Mouse (Mus musculus): Measurements from ENCODE around the gene Col11a2.
"Not testable (repeated sequence)": the region's sequence is repeated elsewhere in the genome, so short reads cannot be mapped to it uniquely, and the experiment has no call there.

The Col11a2 gene

DNA sequence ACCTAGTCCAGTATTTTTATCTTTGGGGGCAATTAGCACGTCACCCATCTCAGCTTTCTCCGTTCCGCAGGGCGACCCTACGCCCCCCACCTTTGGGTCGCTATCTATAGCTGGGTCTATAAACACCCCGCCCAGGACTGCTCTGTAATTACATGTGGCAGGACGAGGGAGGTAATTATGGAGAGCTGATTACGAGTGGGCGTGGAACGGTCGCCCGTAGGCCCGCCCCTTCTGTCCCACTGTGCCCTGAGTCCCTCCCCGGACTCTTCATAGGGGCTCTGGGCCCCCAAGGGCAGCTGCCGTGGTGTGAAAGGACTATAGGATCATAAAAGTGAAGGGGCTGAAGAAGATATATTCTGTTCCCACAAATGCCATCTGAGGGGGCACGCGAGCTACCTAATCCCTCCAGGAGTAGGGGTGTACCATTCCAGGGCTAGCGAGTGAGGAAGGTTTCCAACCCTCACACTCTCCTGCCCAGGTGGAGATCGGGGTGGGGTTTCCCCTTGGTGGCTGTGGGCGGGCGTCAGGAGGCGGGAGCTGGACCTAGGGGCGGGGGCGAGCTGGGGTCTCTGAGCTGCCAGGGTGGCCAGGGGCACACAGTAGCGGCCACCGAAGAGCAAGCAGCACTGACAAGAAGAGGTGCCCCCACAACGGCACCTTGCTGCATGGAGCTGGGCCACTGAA, at the start of gene Col11a2:
Gene Col11a2, plus strand, starts transcription at position 560 of the 684 bp plus-strand sequence.
- DNase-seq, result no peak

GRCm38 (mm10) chr17:33991788-33992664, 47.2 kb upstream of the Col11a2 start:
- peak; percentile 47 to 75 for DNase-seq

- DNase-seq, result no peak
These were observed 44.3 kb upstream of the Col11a2 start for GRCm38 (mm10) chr17:33994959-33995358.

GRCm38 (mm10) chr17:33995651-33996050, 43.6 kb upstream of the Col11a2 start:
- no peak for DNase-seq

DNA sequence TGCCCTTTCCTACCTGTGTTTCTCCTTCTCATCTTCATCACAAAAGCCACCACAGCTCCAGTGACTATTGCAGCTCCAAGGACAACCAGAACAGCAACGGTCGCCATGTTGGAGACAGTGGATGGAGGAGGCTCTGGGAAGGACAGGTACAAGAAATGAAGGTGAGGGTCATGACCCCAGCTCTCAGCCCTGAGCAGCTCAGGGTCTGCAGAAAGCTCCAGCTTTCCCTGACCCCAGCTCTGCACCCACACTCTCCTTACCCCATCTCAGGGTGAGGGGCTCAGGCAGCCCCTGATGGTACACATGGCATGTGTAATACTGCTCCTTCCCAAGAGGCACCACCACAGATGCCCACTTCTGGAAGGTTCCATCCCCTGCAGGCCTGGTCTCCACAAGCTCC, 42.2 kb upstream of the Col11a2 start:
- not testable (repeated sequence) for DNase-seq

- DNase-seq, result not testable (repeated sequence)
These were observed 40.5 kb upstream of the Col11a2 start for GRCm38 (mm10) chr17:33998697-33999096.

DNA sequence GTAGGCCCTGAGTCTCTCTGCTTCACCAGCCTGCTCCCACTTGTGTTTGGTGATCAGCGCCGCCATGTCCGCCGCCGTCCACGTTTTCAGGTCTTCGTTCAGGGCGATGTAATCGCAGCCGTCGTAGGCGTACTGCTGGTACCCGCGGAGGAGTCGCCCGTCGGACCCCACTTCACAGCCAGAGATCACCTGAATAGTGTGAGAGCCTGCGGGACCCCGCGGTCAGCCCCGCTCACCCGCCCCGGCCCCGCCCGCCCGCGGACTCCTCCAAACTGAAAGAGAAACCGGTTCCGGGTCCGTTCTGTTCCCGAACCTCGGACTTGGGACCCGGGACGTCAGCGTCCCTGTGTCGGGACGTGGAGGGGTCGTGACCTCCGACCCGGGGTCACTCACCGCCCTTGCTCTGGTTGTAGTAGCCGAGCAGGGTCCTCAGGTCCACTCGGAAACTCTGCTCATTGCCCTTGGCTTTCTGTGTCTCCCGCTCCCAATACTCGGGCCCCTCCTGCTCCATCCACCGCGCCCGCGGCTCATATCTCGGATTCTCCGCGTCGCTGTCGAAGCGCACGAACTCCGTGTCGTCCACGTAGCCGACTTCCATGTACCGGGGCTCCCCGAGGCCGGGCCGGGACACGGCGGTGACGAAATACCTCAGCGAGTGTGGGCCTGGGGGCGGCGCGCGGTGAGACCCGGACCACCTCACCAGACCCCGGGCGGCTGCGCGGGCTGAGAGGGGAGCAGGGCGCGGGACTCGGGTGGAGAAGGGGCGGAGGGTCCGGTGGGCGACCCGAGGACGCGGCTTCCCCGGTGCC, 39.7 kb upstream of the Col11a2 start:
- DNase-seq, result peak; percentile 38 to 84

DNA sequence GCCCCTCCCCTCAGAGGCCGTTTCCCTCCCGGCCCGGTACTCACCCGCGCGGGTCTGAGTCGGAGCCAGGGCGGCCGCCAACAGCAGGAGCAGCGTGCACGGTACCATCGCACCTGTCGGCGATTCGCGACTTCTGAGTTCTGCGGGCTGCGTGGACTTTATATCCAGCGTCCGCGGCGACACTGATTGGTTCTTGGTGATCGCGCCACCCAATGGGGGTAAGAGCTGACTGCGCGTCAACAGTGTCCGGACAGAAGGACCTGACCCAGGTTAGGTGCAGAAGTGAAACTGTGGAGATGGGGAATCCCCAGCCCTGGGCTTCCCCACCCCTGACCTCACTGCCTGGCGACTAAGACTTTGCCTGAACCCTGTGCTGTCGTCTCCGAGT, 39.1 kb upstream of the Col11a2 start, which contains the start of gene H2-K1:
Gene H2-K1, minus strand, starts transcription at position 198 of the 388 bp plus-strand sequence.
- peak; percentile 95 to 97 for DNase-seq

DNA sequence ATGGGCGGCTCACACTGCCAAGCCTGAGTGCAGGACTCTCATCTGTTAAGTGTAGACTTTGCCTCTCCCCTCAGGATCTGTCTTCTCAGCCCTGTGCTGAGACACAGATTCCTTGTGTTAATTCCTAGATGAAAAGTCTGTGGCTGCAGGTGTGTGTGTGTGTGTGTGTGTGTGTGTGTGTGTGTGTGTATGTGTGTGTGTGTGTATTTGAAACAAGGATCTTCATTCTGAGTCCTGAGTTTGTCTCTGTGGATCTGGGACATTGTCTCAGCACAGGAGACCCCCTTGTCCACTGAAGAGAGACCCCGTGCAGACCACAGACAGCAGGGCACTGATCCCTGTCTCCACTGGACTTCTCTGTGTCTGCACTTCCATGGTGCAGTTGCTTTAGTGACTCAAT, 38.4 kb upstream of the Col11a2 start:
- not testable (repeated sequence) for DNase-seq

DNA sequence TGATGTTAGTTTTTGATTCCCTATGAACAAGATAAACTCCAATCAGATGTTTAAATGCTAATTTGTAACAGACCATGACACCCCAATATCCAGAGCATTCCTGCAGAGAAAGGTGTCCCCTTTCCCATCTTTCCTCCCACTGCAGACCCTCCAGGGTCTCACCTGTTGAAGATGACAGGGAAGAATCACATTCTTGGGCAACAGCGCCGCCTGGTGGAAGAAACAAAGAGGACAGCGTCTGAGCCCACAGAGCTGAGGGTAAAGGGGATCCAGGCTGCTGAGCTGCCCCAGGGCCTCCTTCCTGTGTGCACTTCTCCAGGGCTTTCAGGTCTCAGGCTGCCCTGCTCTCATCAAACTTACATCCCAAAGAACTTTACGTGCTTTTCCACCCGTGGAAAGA, 35.8 kb upstream of the Col11a2 start:
- peak; percentile 44 to 63 for DNase-seq

- DNase-seq, result no peak
These were observed 32.7 kb upstream of the Col11a2 start for GRCm38 (mm10) chr17:34006570-34006969.

DNA sequence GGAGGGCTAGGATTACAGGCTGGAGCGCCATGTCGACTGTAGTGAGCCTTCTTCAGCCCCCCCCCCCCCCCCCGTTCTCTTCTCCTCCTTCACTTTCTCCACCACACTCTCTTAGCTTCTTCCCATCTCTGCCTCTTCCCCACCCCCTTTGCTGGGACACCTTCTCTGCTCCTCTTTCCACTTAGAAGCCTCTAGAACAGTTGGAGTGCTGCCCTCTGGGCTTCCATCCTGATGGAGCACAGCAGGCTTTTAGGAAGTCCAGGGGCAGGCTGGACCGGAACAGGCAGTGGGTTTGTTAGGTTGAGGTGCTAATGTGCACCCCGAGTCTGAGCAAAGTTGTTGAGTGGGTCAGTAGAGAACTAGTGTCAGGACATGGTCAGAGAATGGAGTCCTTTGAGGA, 29.1 kb upstream of the Col11a2 start:
- no peak for DNase-seq

DNA sequence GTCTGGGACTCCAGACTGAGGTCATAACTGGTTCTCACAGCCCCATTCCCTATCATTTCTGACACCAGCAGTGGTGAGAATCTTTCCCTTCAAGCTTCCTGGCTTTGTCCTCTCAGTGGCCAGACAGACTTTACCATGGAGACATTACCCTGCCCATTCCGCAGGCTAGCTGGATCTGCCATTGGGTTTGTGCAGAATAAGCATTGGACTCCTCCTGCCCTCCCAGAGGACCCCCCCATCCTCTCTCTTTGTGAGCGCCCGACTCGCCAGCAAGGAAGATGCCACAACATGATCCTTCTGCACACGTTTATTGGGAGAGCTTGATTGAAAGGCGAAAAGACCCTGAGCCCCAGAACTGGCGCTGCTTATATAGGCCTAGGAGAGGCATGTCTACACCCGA, 25.8 kb upstream of the Col11a2 start:
- DNase-seq, result no peak

DNA sequence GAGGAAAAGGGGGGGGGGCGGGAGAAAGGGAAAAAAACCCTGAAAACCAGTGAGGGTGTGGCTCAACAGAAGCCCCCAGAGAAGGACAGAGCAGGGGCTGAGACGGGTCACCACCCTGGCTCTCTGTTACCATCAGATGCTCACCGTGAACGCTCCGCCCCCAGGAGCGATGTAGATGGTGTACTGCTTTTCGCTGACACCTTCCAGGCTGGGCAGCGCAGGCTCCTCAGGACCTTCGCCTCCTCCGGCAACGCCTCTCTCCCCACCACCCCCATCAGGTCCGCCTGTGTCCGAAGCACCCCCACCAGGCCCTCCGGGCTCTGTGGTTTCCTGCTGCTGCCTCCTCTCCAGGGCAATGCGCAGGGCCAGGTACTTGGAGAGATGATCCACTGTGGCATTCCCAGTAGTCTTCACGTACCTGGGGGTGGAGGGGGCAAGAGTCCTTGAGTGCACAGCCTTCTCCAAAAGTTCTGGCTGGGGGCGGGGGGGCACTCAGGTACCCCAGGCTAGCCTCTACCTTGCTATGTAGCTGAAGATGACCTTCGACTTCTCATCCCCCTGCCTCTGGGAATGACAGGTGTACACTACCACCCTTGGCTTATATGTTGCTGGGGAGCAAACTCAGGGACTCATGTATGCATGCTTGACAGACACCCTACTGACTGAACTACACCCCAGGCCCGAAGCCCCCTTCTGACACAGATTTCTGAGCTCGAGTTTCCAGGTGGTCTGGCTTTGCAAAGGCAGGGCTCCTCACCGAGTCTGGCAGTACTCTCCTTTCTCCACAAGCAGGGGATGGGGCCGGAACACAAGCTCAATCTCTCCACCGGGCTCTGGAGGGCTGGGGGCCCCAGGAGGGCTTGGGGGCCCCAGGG, 17.5 kb upstream of the Col11a2 start:
- peak in 1 of 2 experiments; percentile 50 for DNase-seq

GRCm38 (mm10) chr17:34022414-34022783, 16.8 kb upstream of the Col11a2 start:
- no peak for DNase-seq

GRCm38 (mm10) chr17:34022987-34023386, 16.2 kb upstream of the Col11a2 start:
- peak in 1 of 2 experiments; percentile 50 for DNase-seq

DNA sequence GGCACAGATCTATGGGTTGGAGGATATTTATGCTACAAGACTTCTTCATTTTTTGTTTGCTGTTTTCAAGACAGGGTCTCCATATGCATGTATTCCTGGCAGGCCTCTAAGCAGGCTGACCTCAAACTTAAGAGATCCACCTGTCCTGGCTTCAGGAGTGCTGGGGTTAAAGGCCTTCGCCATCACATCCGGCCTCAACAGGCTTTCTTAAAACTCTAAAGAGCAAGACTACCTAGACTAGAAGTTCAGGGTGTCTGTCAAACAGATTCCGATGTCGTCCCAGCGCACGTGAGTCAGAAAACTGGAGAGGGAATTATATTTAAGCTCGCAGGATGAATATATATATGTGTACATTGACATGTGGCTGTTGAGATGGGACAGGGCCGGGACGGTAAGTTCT, 15.6 kb upstream of the Col11a2 start:
- DNase-seq, result no peak

GRCm38 (mm10) chr17:34024317-34024821, 14.9 kb upstream of the Col11a2 start, which contains the start of gene Ring1:
TSS of gene Ring1 (minus strand) at chr17:34024680.
- DNase-seq, result peak; percentile 85 to 92

DNA sequence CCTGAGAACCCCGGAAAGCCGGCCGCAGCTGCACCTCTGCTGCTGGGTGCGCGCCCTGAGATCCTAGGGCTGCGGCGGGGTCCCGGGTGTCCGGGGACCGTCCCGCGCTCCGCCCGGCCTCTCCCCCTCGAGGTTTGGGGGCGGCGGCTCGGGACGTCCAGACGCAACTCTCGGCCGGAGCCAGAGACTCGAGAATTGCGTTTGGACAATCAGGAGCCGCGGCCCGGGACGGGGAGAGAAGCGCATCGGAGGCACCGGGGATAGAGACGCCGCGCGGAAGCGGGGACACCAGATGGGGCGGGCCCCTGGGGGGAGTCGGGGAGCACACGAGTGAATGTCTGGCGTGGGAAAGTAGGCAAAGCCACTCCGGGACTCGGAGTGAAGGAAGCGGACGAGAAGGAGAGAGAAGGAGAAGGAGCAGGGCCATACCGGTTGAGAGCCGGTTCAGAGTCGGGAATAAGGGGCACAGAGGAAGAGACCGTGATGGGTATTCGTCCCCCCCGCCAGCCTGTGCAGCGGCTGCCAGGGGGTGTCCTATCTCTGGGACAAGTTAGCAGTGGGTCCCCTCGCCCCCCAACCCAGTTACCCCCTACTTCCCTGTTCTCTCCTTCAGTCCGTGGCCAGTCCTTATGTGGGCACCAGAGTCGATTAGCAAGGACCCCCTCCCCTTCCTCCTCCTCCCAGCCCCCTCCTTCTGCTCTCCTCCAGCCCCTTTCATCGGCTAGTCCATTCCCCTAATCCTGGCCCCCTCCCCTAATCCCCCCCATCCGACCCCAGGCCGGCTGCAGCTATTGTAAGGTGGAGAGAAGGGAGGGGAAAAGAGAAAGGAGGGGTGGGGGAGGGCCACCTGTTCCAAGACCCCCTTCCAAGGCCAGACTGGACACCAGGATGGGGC, 14.1 kb upstream of the Col11a2 start:
- DNase-seq, result peak in 1 of 2 experiments; percentile 41

DNA sequence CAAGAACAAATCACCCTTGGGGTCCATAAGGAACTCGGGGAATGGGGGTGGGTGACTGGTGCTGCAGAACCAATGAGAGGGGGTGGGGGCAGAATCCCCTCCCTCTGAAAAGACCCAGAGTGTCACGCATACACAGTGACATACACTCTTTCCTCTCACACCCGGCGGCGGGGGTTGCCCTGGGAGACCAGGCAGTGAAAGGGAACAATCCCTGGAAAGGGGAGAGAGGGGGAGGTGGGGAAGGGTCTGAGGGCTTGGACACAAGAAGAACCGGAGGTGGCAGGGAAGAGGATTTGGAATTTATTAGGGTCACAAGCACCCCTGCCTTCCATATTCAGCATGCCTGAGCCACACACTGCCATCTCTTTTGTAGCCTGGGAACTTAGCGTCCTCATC, 13.5 kb upstream of the Col11a2 start:
- DNase-seq, result no peak

- no peak for DNase-seq
These were observed 13.0 kb upstream of the Col11a2 start for GRCm38 (mm10) chr17:34026221-34026620.

All from kidney, postnatal 25 days (tissue).